Mouse (Mus musculus) embryonic facial prominence, embryonic 11.5 days (tissue): ENCODE results near the gene Gcgr. TPM values are rescaled to one million over a fixed set of nuclear protein-coding genes. Genes with fewer than 3 reads are reported as not detected.

ENCODE experiments used
- ATAC-seq: fragments of 200-750 bp; cut with Nextera tagmentation; replicated peaks from 2 replicates; pipeline ENCODE4 v1.8.0; 2017; ENCODE audit warnings: low read depth; ENCODE audit not compliant: insufficient number of reproducible peaks, low FRiP score, low TSS enrichment
- DNase-seq: peaks from one replicate; pipeline ENCODE4 v3.0.0-alpha.2; 2015; ENCODE audit warnings: low spot score
- H3K27ac ChIP-seq: fragments of 300-500 bp; sonication (generic); replicated peaks from 2 replicates; pipeline ENCODE4 v1.5.1; 2014; ENCODE audit warnings: mild to moderate bottlenecking, low read depth, low read length, control low read depth
- H3K27me3 ChIP-seq: fragments of 300-500 bp; sonication (generic); 2 replicates; pipeline ENCODE4 v1.6.1; 2014; ENCODE audit warnings: mild to moderate bottlenecking, low read length, moderate library complexity, mixed read lengths; ENCODE audit not compliant: control insufficient read depth, insufficient read depth
- H3K36me3 ChIP-seq: fragments of 300-500 bp; sonication (generic); replicated peaks from 2 replicates; pipeline ENCODE4 v1.6.1; 2014; ENCODE audit warnings: low read depth, mild to moderate bottlenecking, low read length, moderate library complexity, mixed read lengths; ENCODE audit not compliant: control insufficient read depth, insufficient read depth
- H3K4me1 ChIP-seq: fragments of 300-500 bp; sonication (generic); 2 replicates; pipeline ENCODE4 v1.6.1; 2014; ENCODE audit warnings: low read length, mixed read lengths; ENCODE audit not compliant: control insufficient read depth, insufficient read depth
- H3K4me2 ChIP-seq: fragments of 300-500 bp; sonication (generic); 2 replicates; pipeline ENCODE4 v1.6.1; 2014; ENCODE audit warnings: low read depth, mild to moderate bottlenecking, control low read depth, low read length, moderate library complexity
- H3K4me3 ChIP-seq: fragments of 300-500 bp; sonication (generic); 2 replicates; pipeline ENCODE4 v1.5.1; 2014; ENCODE audit warnings: low read depth, low read length, control low read depth
- H3K9ac ChIP-seq: fragments of 300-500 bp; sonication (generic); replicated peaks from 2 replicates; pipeline ENCODE4 v1.6.1; 2014; ENCODE audit warnings: mild to moderate bottlenecking, control low read depth, low read length
- H3K9me3 ChIP-seq: fragments of 300-500 bp; sonication (generic); replicated peaks from 2 replicates; pipeline ENCODE4 v1.6.1; 2016; ENCODE audit warnings: mild to moderate bottlenecking, low read length, inconsistent platforms, mixed read lengths; ENCODE audit not compliant: control insufficient read depth
- WGBS: fragments of 180-500 bp; shearing (Covaris S2); extraction: QIAGEN DNeasy Blood & Tissue Kit; methylation state at CpG from one replicate; pipeline ENCODE4 v1.1.7; 2014; 5-methylcytosine and 5-hydroxymethylcytosine counted together
- polyA plus RNA-seq: library from polyadenylated mRNA; unstranded; fragments of >200 nt; fragmentation: Nextera tagmentation; extraction: Ambion mirVana; gene quantifications from 2 replicates; pipeline ENCODE4 v1.2.1, GENCODE M21; 2014

Gcgr gene
- polyA plus RNA-seq, 1 experiment from 2014 or later = 0.43 TPM

GRCm38 (mm10) chr11:120498891-120499290 is 31.6 kb upstream of the Gcgr start:
- no peak for DNase-seq
- 86% methylated on average over 5 of the region's 5 CpGs for WGBS
- Histone ChIP-seq H3K9me3 (no peaks in the 10 kb centered on the region), H3K4me1 (no peaks in the 10 kb centered on the region), H3K4me2 (no peak overlapping the region), H3K9ac (no peak overlapping the region), H3K27me3 (no peaks in the 10 kb centered on the region), H3K27ac (no peak overlapping the region), H3K4me3 (no peak overlapping the region), H3K36me3 (peaks cover 6% of the 10 kb centered on the region; the same call in 1 of the 2 replicates)
- no peak for ATAC-seq

- whole genome bisulfite sequencing = 82% methylated on average over 6 of the region's 6 CpGs
- Histone ChIP-seq H3K9ac (no peak overlapping the region), H3K9me3 (no peaks in the 10 kb centered on the region), H3K36me3 (peaks cover 6% of the 10 kb centered on the region; the same call in 1 of the 2 replicates), H3K4me3 (no peak overlapping the region), H3K27ac (no peak overlapping the region), H3K27me3 (no peaks in the 10 kb centered on the region), H3K4me2 (no peak overlapping the region), H3K4me1 (no peaks in the 10 kb centered on the region)
- ATAC-seq (no peak), DNase-seq (no peak)
Measured at GRCm38 (mm10) chr11:120499894-120500293, 30.6 kb upstream of the Gcgr start.

- Histone ChIP-seq H3K4me3 (no peak overlapping the region), H3K27me3 (no peaks in the 10 kb centered on the region), H3K9me3 (no peaks in the 10 kb centered on the region), H3K27ac (no peak overlapping the region), H3K4me1 (no peaks in the 10 kb centered on the region), H3K4me2 (no peak overlapping the region), H3K9ac (no peak overlapping the region), H3K36me3 (0 out of 2 replicates have a peak, but pooled peaks cover 6% of the 10 kb centered on the region)
- DNase-seq (no peak), ATAC-seq (no peak)
- WGBS = 20% methylated on average over 3 of the region's 3 CpGs
Measured at GRCm38 (mm10) chr11:120500357-120500756, 30.1 kb upstream of the Gcgr start.

GRCm38 (mm10) chr11:120501018-120501417 is 29.5 kb upstream of the Gcgr start:
- H3K27me3 ChIP-seq = no peaks in the 10 kb centered on the region
- no peak for ATAC-seq
- H3K4me3 ChIP-seq = no peak overlapping the region
- no peak overlapping the region for H3K27ac ChIP-seq
- no peak overlapping the region for H3K4me2 ChIP-seq
- no peak for DNase-seq
- no peaks in the 10 kb centered on the region for H3K4me1 ChIP-seq
- no peaks in the 10 kb centered on the region for H3K9me3 ChIP-seq
- WGBS = 62% methylated on average over 6 of the region's 6 CpGs
- no peak overlapping the region for H3K9ac ChIP-seq
- H3K36me3 ChIP-seq = 0 out of 2 replicates have a peak, but pooled peaks cover 6% of the 10 kb centered on the region

- 0 out of 2 replicates have a peak, but pooled peaks cover 6% of the 10 kb centered on the region for H3K36me3 ChIP-seq
- ATAC-seq = no peak
- no peaks in the 10 kb centered on the region for H3K9me3 ChIP-seq
- H3K4me1 ChIP-seq = no peaks in the 10 kb centered on the region
- DNase-seq = no peak
- WGBS = 90% methylated on average over 4 of the region's 4 CpGs
- H3K27me3 ChIP-seq = no peaks in the 10 kb centered on the region
- H3K4me2 ChIP-seq = no peak overlapping the region
- H3K4me3 ChIP-seq = no peak overlapping the region
- no peak overlapping the region for H3K9ac ChIP-seq
- no peak overlapping the region for H3K27ac ChIP-seq
Measured at GRCm38 (mm10) chr11:120501701-120502100, 28.8 kb upstream of the Gcgr start.

GRCm38 (mm10) chr11:120505661-120506060 is 24.8 kb upstream of the Gcgr start:
- Histone ChIP-seq H3K9me3 (no peaks in the 10 kb centered on the region), H3K4me3 (no peak overlapping the region), H3K27ac (no peak overlapping the region), H3K4me1 (no peaks in the 10 kb centered on the region; the same call in 1 of the 2 replicates), H3K36me3 (no peaks in the 10 kb centered on the region), H3K4me2 (no peak overlapping the region), H3K9ac (no peak overlapping the region), H3K27me3 (no peaks in the 10 kb centered on the region)
- ATAC-seq (no peak), DNase-seq (no peak)
- WGBS = 72% methylated on average over 3 of the region's 3 CpGs

GRCm38 (mm10) chr11:120506899-120507298 is 23.6 kb upstream of the Gcgr start:
- Histone ChIP-seq H3K9me3 (no peaks in the 10 kb centered on the region), H3K4me2 (no peak overlapping the region), H3K27ac (no peak overlapping the region), H3K4me1 (no peaks in the 10 kb centered on the region; the same call in 1 of the 2 replicates), H3K36me3 (no peaks in the 10 kb centered on the region), H3K4me3 (no peak overlapping the region), H3K9ac (no peak overlapping the region), H3K27me3 (no peaks in the 10 kb centered on the region)
- no peak for DNase-seq
- ATAC-seq = no peak
- WGBS = 65% methylated on average over 4 of the region's 4 CpGs

GRCm38 (mm10) chr11:120507611-120508289 is 22.7 kb upstream of the Gcgr start:
- no peaks in the 10 kb centered on the region; the same call in 1 of the 2 replicates for H3K4me1 ChIP-seq
- H3K9me3 ChIP-seq = no peaks in the 10 kb centered on the region
- DNase-seq (no peak), ATAC-seq (no peak)
- no peak overlapping the region for H3K27ac ChIP-seq
- no peaks in the 10 kb centered on the region for H3K36me3 ChIP-seq
- no peaks in the 10 kb centered on the region for H3K27me3 ChIP-seq
- H3K9ac ChIP-seq = no peak overlapping the region
- 78% methylated on average over 13 of the region's 13 CpGs for WGBS
- H3K4me2 ChIP-seq = no peak overlapping the region
- H3K4me3 ChIP-seq = no peak overlapping the region
